Mouse (Mus musculus): Measurements from ENCODE around the gene Tbc1d15. TPM values are rescaled to one million over a fixed set of nuclear protein-coding genes. Genes with fewer than 3 reads are reported as not detected.
A peak's percentile ranks its signal among the peaks of the same experiment; 100 is the strongest.

Gene Tbc1d15
- 57.7 and 66.6 TPM in 2 replicates for polyA plus RNA-seq (2015; fragmentation: Nextera tagmentation; extraction: Ambion mirVana)

DNA sequence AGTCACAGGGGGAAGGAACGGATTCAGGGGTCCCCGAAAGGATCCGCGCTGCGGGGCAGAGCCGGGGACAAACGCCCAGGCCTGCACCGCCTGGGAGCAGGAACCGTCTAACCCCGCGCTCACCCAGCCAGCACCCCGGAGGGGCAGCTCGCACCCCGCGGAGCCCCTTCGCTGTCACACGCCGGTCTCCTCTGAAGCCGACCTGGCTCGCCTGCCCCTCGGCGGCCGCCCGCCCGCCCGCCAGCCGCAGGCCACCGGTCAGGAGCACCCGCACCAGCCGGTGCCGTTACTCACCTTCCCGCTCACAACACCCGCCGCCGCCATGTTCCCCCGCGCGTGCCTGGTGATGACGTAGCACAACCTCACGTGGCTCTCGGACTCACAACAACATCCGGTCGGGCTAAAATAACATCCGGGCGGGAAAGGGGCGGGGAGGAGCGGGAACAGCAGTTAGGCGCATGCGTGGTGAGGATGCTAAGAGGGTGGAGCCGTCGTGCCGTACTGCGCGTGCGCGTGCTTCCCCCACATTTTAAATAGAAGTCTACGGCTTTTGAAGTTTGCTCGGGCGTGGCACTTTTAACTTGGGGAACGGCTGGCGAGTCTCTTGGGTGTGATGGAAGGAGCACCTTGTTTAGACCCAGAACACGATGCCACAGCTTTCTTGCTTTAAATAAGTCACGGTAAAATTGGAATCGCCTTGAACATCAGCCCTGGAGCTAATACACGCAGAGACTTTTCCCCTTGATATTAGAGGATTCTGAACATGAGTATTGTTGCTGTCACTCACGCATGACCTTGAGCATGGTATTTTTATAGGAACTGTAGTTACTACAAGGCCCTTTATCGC is at the start of gene Tbc1d15:
Gene Tbc1d15, minus strand, starts transcription at position 380 of the 847 bp plus-strand sequence.
- Histone ChIP-seq H3K9me3 (no peaks in the 10 kb centered on the region), H3K4me2 (replicated peaks) (peak within 1 kb of the TSS; percentile 70), H3K4me1 (replicated peaks) (peaks cover 6% of the 10 kb centered on the region; the same call in 1 of the 2 replicates), H3K27ac (peak within 1 kb of the TSS; percentile 77), H3K36me3 (no peaks in the 10 kb centered on the region), H3K9ac (peak within 1 kb of the TSS; percentile 81), H3K4me3 (replicated peaks) (peak within 1 kb of the TSS; percentile 96), H3K27me3 (replicated peaks) (no peaks in the 10 kb centered on the region)
- ATAC-seq: peak; percentile 95
- WGBS: under 1% methylated on average over 67 of the region's 67 CpGs

- H3K36me3 ChIP-seq: peaks cover 19% of the 10 kb centered on the region
Measured at GRCm38 (mm10) chr10:115298683-115299082, 47.4 kb upstream of the Tbc1d15 start.

DNA sequence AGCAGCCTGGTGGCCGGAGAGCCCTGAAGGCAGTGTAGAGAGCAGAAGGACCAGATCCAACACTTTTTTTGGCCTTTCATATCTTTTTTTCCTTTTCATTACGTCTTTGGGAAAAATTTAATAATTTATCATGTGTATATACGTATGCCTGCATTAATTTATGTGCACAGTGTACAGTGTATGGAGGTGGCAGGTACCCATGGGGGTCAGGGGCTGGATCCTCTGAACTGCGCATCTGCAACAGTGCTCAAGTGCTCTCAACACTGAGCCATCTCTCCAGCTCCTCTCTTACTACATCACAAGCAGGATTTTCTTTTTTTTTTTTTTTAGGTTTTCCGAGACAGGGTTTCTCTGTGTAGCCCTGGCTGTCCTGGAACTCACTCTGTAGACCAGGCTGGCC is 46.3 kb upstream of the Tbc1d15 start:
- no peaks in the 10 kb centered on the region for H3K9me3 ChIP-seq
- peaks cover 28% of the 10 kb centered on the region for H3K36me3 ChIP-seq
- 94% methylated on average over 5 of the region's 5 CpGs for WGBS
- H3K9ac ChIP-seq: no peak overlapping the region
- no peak for ATAC-seq
- H3K27ac ChIP-seq: no peak overlapping the region
- no peaks in the 10 kb centered on the region for H3K27me3 ChIP-seq (replicated peaks)
- no peaks in the 10 kb centered on the region for H3K4me1 ChIP-seq (replicated peaks)
- no peak overlapping the region for H3K4me2 ChIP-seq (replicated peaks)
- H3K4me3 ChIP-seq (replicated peaks): no peak overlapping the region

More at GRCm38 (mm10) chr10:115298683-115299082, 47.4 kb upstream of the Tbc1d15 start:
- Histone ChIP-seq H3K4me2 (replicated peaks) (no peak overlapping the region), H3K27me3 (replicated peaks) (no peaks in the 10 kb centered on the region), H3K9ac (no peak overlapping the region), H3K4me1 (replicated peaks) (no peaks in the 10 kb centered on the region), H3K27ac (no peak overlapping the region), H3K4me3 (replicated peaks) (no peak overlapping the region), H3K9me3 (no peaks in the 10 kb centered on the region)
- no peak for ATAC-seq
- WGBS: 95% methylated on average over 4 of the region's 4 CpGs

GRCm38 (mm10) chr10:115296401-115296935 is 45.2 kb upstream of the Tbc1d15 start:
- WGBS: 76% methylated on average over 9 of the region's 9 CpGs
- ATAC-seq: no peak
- no peak overlapping the region for H3K4me3 ChIP-seq (replicated peaks)
- no peak overlapping the region for H3K9ac ChIP-seq
- H3K36me3 ChIP-seq: peaks cover 27% of the 10 kb centered on the region
- H3K4me1 ChIP-seq (replicated peaks): no peaks in the 10 kb centered on the region
- no peaks in the 10 kb centered on the region for H3K9me3 ChIP-seq
- no peaks in the 10 kb centered on the region for H3K27me3 ChIP-seq (replicated peaks)
- no peak overlapping the region for H3K27ac ChIP-seq
- H3K4me2 ChIP-seq (replicated peaks): no peak overlapping the region

DNA sequence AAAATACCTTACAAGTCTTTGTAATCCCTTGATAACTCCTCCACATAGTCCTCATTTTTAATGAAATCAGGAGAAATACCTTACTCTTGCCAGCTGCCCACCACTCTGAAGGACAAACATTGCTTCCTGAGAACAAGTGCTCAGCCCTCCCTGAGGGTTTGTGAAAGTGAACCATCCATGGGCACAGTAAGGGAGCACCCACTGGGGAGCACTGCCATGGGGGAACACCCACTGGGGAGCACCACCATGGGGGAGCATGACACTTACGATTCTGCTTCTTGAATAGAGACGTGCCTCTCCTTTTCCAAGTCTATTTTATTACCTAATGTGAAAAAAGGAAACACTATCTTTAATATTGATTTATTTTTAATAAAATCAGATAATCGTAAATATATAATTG is 43.9 kb upstream of the Tbc1d15 start:
- H3K27ac ChIP-seq: no peak overlapping the region
- H3K9me3 ChIP-seq: no peaks in the 10 kb centered on the region
- H3K27me3 ChIP-seq (replicated peaks): no peaks in the 10 kb centered on the region
- no peak for ATAC-seq
- H3K4me3 ChIP-seq (replicated peaks): no peak overlapping the region
- WGBS: 89% methylated on average over 3 of the region's 3 CpGs
- H3K4me2 ChIP-seq (replicated peaks): no peak overlapping the region
- H3K36me3 ChIP-seq: peaks cover 29% of the 10 kb centered on the region
- no peaks in the 10 kb centered on the region for H3K4me1 ChIP-seq (replicated peaks)
- H3K9ac ChIP-seq: no peak overlapping the region

GRCm38 (mm10) chr10:115294715-115295114 is 43.4 kb upstream of the Tbc1d15 start:
- ATAC-seq: no peak
- no peak overlapping the region for H3K9ac ChIP-seq
- 93% methylated on average over 7 of the region's 7 CpGs for WGBS
- H3K4me3 ChIP-seq (replicated peaks): no peak overlapping the region
- no peak overlapping the region for H3K4me2 ChIP-seq (replicated peaks)
- H3K4me1 ChIP-seq (replicated peaks): no peaks in the 10 kb centered on the region
- H3K27ac ChIP-seq: no peak overlapping the region
- H3K36me3 ChIP-seq: peaks cover 29% of the 10 kb centered on the region
- no peaks in the 10 kb centered on the region for H3K27me3 ChIP-seq (replicated peaks)
- no peaks in the 10 kb centered on the region for H3K9me3 ChIP-seq

DNA sequence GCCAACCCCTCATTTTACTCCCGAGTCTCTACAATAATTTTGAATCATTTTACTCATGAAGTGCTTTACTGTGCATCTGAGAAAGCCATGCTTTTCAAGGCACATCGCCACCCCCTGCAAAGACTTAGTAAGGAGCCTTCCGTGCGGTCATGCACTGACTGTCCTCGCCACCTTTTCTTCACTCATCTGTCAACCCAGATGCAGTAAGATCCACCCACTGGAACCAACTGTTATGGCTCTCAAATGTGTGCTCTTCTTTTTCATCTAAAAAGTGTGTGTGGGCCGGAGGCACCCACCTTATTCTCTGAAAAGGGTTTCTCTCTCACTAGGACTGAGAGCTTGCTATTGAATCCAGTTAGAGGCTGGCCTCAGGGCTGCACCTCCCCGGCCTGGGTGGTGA is 42.7 kb upstream of the Tbc1d15 start:
- no peak for ATAC-seq
- Histone ChIP-seq H3K4me3 (replicated peaks) (no peak overlapping the region), H3K27me3 (replicated peaks) (no peaks in the 10 kb centered on the region), H3K9ac (no peak overlapping the region), H3K4me2 (replicated peaks) (no peak overlapping the region), H3K36me3 (peaks cover 29% of the 10 kb centered on the region), H3K9me3 (no peaks in the 10 kb centered on the region), H3K27ac (no peak overlapping the region), H3K4me1 (replicated peaks) (no peaks in the 10 kb centered on the region)
- 93% methylated on average over 7 of the region's 7 CpGs for WGBS

GRCm38 (mm10) chr10:115290671-115291070 is 39.4 kb upstream of the Tbc1d15 start:
- H3K4me2 ChIP-seq (replicated peaks): no peak overlapping the region
- no peak overlapping the region for H3K27ac ChIP-seq
- no peak for ATAC-seq
- no peaks in the 10 kb centered on the region for H3K27me3 ChIP-seq (replicated peaks)
- 92% methylated on average over 9 of the region's 9 CpGs for WGBS
- H3K4me3 ChIP-seq (replicated peaks): no peak overlapping the region
- no peaks in the 10 kb centered on the region for H3K9me3 ChIP-seq
- no peak overlapping the region for H3K9ac ChIP-seq
- H3K36me3 ChIP-seq: peaks cover 39% of the 10 kb centered on the region
- H3K4me1 ChIP-seq (replicated peaks): no peaks in the 10 kb centered on the region

- H3K4me2 ChIP-seq (replicated peaks): no peak overlapping the region
- H3K4me1 ChIP-seq (replicated peaks): no peaks in the 10 kb centered on the region
- no peak for ATAC-seq
- WGBS: 78% methylated on average over 8 of the region's 8 CpGs
- peaks cover 30% of the 10 kb centered on the region for H3K36me3 ChIP-seq
- H3K4me3 ChIP-seq (replicated peaks): no peak overlapping the region
- no peaks in the 10 kb centered on the region for H3K9me3 ChIP-seq
- no peak overlapping the region for H3K9ac ChIP-seq
- no peaks in the 10 kb centered on the region for H3K27me3 ChIP-seq (replicated peaks)
- no peak overlapping the region for H3K27ac ChIP-seq
Measured at GRCm38 (mm10) chr10:115288856-115289255, 37.6 kb upstream of the Tbc1d15 start.

- no peak overlapping the region for H3K4me2 ChIP-seq (replicated peaks)
- H3K27ac ChIP-seq: no peak overlapping the region
- H3K4me3 ChIP-seq (replicated peaks): no peak overlapping the region
- WGBS: 63% methylated on average over 10 of the region's 10 CpGs
- H3K9ac ChIP-seq: no peak overlapping the region
- peak; percentile 66 for ATAC-seq
- H3K36me3 ChIP-seq: peaks cover 14% of the 10 kb centered on the region; the same call in 1 of the 2 replicates
- H3K27me3 ChIP-seq (replicated peaks): no peaks in the 10 kb centered on the region
- H3K9me3 ChIP-seq: no peaks in the 10 kb centered on the region
- no peaks in the 10 kb centered on the region for H3K4me1 ChIP-seq (replicated peaks)
Measured at GRCm38 (mm10) chr10:115284170-115284569, 32.9 kb upstream of the Tbc1d15 start.

- Histone ChIP-seq H3K4me2 (replicated peaks) (no peak overlapping the region), H3K4me1 (replicated peaks) (no peaks in the 10 kb centered on the region), H3K27ac (no peak overlapping the region), H3K9ac (no peak overlapping the region), H3K4me3 (replicated peaks) (no peak overlapping the region), H3K9me3 (no peaks in the 10 kb centered on the region), H3K27me3 (replicated peaks) (no peaks in the 10 kb centered on the region), H3K36me3 (0 out of 2 replicates have a peak, but pooled peaks cover 2% of the 10 kb centered on the region)
- WGBS: 89% methylated on average over 10 of the region's 10 CpGs
- no peak for ATAC-seq
Measured at GRCm38 (mm10) chr10:115281381-115281780, 30.1 kb upstream of the Tbc1d15 start.

DNA sequence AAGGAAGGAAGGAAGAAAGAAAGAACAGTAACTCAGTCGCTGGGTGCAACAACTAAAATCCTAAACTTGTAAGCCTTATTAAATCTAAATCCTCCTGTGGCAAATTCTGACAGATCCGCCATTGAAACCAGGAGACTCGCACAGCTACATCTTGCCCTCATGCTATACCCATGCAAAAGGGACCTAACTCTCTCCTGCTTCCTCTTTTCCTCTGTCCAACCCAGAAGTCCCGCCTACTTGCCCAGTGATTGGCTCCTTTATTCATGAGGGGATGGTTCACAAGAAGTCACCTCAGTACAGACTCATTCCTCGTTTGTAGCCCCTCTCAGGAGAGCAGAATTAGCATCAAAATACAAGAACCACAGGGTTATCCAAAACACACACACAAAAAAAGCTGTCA is 20.4 kb upstream of the Tbc1d15 start:
- WGBS: 67% methylated on average over 5 of the region's 5 CpGs
- no peaks in the 10 kb centered on the region for H3K27me3 ChIP-seq (replicated peaks)

More for the DNA sequence above, 20.4 kb upstream of the Tbc1d15 start:
- H3K36me3 ChIP-seq: no peaks in the 10 kb centered on the region
- no peaks in the 10 kb centered on the region for H3K9me3 ChIP-seq
- no peak overlapping the region for H3K9ac ChIP-seq
- no peaks in the 10 kb centered on the region for H3K4me1 ChIP-seq (replicated peaks)
- no peak for ATAC-seq
- H3K4me3 ChIP-seq (replicated peaks): no peak overlapping the region
- H3K27ac ChIP-seq: no peak overlapping the region
- no peak overlapping the region for H3K4me2 ChIP-seq (replicated peaks)

Data from intestine, embryonic 15.5 days (tissue).